Mouse (Mus musculus): ENCODE results near the gene Srp9. TPM values are rescaled to one million over a fixed set of nuclear protein-coding genes. Genes with fewer than 3 reads are reported as not detected.

Srp9 gene
- 95.5 and 111 TPM in 2 replicates for polyA plus RNA-seq (2015; fragmentation: Nextera tagmentation; extraction: Ambion mirVana)

DNA sequence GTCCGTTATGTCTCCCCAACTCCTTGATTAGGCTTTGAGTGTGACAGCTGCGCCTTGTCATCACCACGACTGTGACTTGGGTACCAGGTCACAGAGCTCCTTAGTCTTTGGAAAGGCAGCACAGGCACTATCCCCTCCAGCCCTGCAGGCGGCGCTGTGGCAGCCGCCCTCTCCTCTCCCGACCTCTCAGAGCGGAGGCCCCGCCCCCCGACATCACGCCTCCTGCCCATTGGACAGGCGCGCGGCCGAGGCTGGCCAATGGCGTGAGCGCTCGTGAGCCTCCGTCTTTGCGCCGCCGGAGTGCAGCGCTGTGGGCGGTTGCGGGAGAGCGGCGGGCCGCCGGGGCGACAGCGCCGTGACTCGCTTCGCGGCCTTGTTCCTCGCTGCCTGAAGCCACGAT is at the start of gene Srp9:
Gene Srp9, plus strand, starts transcription at position 232 of the 400 bp plus-strand sequence.
- H3K4me1 ChIP-seq = peaks cover 20% of the 10 kb centered on the region
- under 1% methylated on average over 35 of the region's 37 CpGs for WGBS
- H3K27ac ChIP-seq (replicated peaks) = peak within 1 kb of the TSS; percentile 87
- no peaks in the 10 kb centered on the region for H3K9me3 ChIP-seq
- H3K27me3 ChIP-seq (replicated peaks) = 0 out of 2 replicates have a peak, but pooled peaks cover 3% of the 10 kb centered on the region
- peak within 1 kb of the TSS; percentile 85 for H3K4me2 ChIP-seq
- peaks cover 31% of the 10 kb centered on the region for H3K36me3 ChIP-seq
- peak; percentile 98 for ATAC-seq (ENCODE audit: extremely low read depth, insufficient number of reproducible peaks, low FRiP score, low TSS enrichment)
- H3K9ac ChIP-seq = peak within 1 kb of the TSS; percentile 89
- H3K4me3 ChIP-seq = peak within 1 kb of the TSS; percentile 87

DNA sequence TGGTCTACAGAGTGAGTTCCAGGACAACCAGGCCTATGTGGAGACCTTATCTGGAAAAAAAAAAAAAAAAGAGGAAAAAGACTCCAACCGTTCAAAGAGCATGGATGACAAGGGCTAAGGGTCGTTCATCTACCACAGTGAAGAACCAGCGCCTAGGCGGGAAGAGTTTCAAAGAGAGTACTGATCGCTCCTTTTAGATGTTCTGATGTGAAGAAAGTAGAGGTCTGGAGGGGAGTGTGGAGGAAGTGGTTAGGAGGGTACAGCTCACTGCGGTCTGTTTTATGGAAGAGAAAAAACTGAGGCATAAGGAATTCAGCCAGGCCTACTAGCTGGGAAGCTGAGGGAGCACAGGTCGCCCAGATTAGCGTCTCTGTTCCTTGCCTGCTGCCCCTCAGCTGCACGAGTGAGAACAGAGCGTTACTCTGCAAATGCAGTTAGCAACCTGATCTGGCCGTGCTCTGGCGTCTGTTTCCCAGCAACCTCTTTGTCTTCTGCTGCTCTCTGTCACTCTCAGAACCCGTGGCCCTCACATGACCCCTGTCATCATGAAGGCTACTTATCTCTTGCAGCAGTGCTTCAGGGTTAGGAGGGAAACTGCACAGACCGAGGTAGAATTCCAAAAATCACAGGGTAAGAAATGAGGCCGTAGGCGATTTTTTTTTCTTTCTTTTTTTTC is 42.7 kb upstream of the Srp9 start:
- H3K9ac ChIP-seq = peak overlapping the region; percentile 8; the same call in 1 of the 2 replicates
- ATAC-seq (ENCODE audit: extremely low read depth, insufficient number of reproducible peaks, low FRiP score, low TSS enrichment) = no peak
- H3K27me3 ChIP-seq (replicated peaks) = no peaks in the 10 kb centered on the region
- H3K27ac ChIP-seq (replicated peaks) = peak overlapping the region; percentile 83
- H3K36me3 ChIP-seq = no peaks in the 10 kb centered on the region
- H3K4me2 ChIP-seq = peak overlapping the region; percentile 55
- H3K4me3 ChIP-seq = peak overlapping the region; percentile 9; the same call in 1 of the 2 replicates
- H3K4me1 ChIP-seq = peaks cover 29% of the 10 kb centered on the region
- peaks cover 13% of the 10 kb centered on the region for H3K9me3 ChIP-seq
- WGBS = 10% methylated on average over 16 of the region's 16 CpGs

DNA sequence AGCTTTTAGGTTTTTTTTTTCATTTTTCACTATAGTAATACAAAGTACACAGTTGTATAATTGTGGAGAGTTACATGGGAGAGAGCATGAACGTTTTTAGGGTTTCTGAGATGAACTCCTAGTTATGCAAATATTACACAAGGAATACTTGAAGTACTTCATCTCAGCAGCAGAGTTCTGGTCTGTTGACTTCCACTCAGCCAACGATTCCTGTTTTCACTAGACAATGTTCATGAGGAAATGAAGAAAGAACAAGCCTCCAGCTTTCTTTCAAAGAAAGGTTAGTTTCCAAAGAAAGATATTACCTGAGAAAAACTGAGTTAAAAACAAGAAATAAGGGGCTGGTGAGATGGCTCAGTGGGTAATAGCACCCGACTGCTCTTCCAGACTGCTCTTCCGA is 41.1 kb upstream of the Srp9 start:
- Histone ChIP-seq H3K27ac (replicated peaks) (no peak overlapping the region), H3K36me3 (no peaks in the 10 kb centered on the region), H3K4me3 (no peak overlapping the region), H3K9ac (no peak overlapping the region), H3K4me2 (no peak overlapping the region), H3K27me3 (replicated peaks) (no peaks in the 10 kb centered on the region), H3K9me3 (peaks cover 4% of the 10 kb centered on the region), H3K4me1 (peaks cover 45% of the 10 kb centered on the region)
- ATAC-seq (ENCODE audit: extremely low read depth, insufficient number of reproducible peaks, low FRiP score, low TSS enrichment) = no peak
- 77% methylated on average over 4 of the region's 4 CpGs for WGBS

DNA sequence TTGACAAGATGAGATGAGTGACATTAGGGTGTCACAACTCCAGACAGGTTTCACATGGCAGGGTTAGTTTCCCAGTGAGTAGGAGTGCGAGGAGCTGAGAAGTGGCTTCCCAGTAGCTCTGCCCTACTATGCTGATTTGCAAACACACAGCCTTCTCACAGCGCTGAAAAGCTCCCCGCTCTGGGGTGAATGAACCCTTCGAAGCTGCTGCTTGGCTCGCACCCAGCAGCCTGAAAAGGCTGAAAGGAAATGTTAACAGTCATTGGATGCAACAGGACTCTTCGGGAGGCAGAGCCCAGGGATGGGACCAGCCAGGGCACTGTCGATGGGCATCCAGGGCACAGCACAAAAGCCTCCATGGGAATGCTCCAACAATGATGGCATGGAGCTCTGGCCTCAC is 37.8 kb upstream of the Srp9 start:
- Histone ChIP-seq H3K9ac (no peak overlapping the region; the same call in 1 of the 2 replicates), H3K4me1 (peaks cover 73% of the 10 kb centered on the region), H3K9me3 (no peaks in the 10 kb centered on the region), H3K4me3 (no peak overlapping the region), H3K36me3 (no peaks in the 10 kb centered on the region), H3K4me2 (no peak overlapping the region), H3K27ac (replicated peaks) (peak overlapping the region; percentile 48; the same call in 1 of the 2 replicates), H3K27me3 (replicated peaks) (no peaks in the 10 kb centered on the region)
- no peak for ATAC-seq (ENCODE audit: extremely low read depth, insufficient number of reproducible peaks, low FRiP score, low TSS enrichment)
- WGBS = 28% methylated on average over 7 of the region's 7 CpGs

DNA sequence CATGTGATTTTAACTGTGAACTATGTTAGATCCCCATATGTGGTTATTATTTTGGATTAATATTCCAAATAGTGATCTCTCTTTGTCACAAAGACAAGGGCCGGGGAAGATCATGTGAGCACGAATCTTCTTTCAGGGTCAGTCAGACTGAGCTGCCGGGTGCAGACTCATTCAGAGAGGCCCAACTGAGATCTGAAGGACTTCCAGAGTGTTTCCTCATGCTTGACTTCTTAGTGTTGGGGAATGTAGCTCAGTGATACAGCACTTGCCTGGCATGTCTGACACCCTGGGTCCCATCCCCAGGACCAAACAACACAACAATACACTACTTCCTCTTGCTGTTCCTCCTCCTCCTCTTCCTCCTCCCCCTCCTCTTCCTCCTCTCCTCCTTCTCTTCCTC is 37.2 kb upstream of the Srp9 start:
- Histone ChIP-seq H3K9me3 (no peaks in the 10 kb centered on the region), H3K9ac (no peak overlapping the region), H3K4me1 (peaks cover 73% of the 10 kb centered on the region), H3K27ac (replicated peaks) (no peak overlapping the region), H3K27me3 (replicated peaks) (no peaks in the 10 kb centered on the region), H3K4me3 (no peak overlapping the region), H3K36me3 (no peaks in the 10 kb centered on the region), H3K4me2 (no peak overlapping the region)
- WGBS = 64% methylated on average over 3 of the region's 3 CpGs
- no peak for ATAC-seq (ENCODE audit: extremely low read depth, insufficient number of reproducible peaks, low FRiP score, low TSS enrichment)

DNA sequence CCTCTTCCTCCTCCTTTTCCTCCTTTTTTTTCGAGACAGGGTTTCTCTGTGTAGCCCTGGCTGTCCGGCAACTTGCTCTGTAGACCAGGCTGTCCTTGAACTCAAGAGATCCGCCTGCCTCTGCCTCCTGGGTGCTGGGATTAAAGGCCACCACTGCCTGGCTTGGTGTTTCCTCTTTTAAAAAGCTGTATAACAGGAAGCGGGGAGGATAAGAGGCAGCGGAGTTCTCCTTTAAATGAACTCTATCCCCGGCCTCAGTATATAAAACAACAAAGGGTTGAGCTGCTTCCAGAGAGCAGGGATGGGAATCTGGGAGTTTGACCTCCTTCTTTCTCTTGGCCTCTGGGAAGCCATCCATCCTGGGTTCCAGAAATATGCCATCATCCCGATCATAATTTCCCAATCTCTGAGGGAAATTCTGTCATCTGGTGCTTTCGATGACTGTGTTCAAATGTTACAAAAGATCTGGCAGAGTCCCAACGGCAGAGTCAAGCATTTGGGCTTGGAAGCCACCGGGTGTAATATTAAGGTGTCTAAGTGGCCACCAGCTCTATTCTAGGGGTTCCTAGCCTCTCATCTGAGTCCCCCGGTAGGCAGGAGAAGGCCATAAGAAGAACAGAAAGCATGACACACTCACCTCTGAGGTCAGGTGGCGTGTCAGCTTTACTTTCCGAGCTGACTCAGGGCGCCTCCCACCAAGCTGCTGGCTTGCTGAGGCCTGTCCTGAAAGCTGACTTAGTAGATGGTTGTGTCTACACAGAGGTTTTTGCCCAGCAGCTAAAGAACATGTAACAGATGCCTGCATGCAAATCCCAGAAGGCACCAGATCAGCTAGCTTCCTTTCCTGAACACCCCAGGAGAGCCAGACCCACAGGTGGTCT is 36.5 kb upstream of the Srp9 start:
- H3K9me3 ChIP-seq = no peaks in the 10 kb centered on the region
- no peaks in the 10 kb centered on the region for H3K36me3 ChIP-seq
- H3K27me3 ChIP-seq (replicated peaks) = no peaks in the 10 kb centered on the region
- no peak for ATAC-seq (ENCODE audit: extremely low read depth, insufficient number of reproducible peaks, low FRiP score, low TSS enrichment)
- peak overlapping the region; percentile 90 for H3K27ac ChIP-seq (replicated peaks)
- peak overlapping the region; percentile 28; the same call in 1 of the 2 replicates for H3K4me2 ChIP-seq
- WGBS = 76% methylated on average over 14 of the region's 14 CpGs
- peaks cover 73% of the 10 kb centered on the region for H3K4me1 ChIP-seq
- H3K4me3 ChIP-seq = no peak overlapping the region
- no peak overlapping the region; the same call in 1 of the 2 replicates for H3K9ac ChIP-seq

DNA sequence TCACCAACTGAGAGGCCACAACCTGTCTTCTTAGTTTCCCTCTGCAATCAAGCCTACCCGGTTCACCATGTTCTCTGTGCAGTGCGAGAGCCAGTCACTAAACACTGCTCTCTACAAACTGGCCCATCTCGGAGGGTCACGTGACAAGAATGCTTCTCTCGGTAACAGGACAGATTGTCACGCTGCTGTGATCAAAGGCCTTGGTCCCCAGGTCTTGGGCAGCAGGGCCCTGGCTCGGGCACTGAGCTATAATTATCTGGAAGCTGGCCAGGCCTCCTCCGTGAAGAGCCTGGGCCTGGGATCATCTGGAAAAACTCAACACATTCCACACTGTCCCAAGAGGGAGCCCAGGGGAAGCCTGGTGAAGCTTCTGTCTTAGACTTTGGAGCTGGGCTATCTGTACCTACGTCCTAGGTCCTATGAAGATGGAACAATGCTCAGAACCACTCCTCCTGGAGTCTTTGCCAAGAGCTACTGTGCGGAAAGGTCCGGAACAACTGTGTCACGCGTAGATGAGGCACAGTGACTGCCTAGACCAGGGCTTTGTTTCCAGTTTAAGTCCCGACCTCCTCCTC is 35.6 kb upstream of the Srp9 start:
- Histone ChIP-seq H3K27me3 (replicated peaks) (no peaks in the 10 kb centered on the region), H3K4me3 (no peak overlapping the region), H3K36me3 (no peaks in the 10 kb centered on the region), H3K4me1 (peaks cover 73% of the 10 kb centered on the region), H3K27ac (replicated peaks) (peak overlapping the region; percentile 90), H3K4me2 (peak overlapping the region; percentile 28), H3K9ac (peak overlapping the region; percentile 62), H3K9me3 (no peaks in the 10 kb centered on the region)
- WGBS = 21% methylated on average over 14 of the region's 14 CpGs
- ATAC-seq (ENCODE audit: extremely low read depth, insufficient number of reproducible peaks, low FRiP score, low TSS enrichment) = peak; percentile 45; the same call in 1 of the 2 replicates

DNA sequence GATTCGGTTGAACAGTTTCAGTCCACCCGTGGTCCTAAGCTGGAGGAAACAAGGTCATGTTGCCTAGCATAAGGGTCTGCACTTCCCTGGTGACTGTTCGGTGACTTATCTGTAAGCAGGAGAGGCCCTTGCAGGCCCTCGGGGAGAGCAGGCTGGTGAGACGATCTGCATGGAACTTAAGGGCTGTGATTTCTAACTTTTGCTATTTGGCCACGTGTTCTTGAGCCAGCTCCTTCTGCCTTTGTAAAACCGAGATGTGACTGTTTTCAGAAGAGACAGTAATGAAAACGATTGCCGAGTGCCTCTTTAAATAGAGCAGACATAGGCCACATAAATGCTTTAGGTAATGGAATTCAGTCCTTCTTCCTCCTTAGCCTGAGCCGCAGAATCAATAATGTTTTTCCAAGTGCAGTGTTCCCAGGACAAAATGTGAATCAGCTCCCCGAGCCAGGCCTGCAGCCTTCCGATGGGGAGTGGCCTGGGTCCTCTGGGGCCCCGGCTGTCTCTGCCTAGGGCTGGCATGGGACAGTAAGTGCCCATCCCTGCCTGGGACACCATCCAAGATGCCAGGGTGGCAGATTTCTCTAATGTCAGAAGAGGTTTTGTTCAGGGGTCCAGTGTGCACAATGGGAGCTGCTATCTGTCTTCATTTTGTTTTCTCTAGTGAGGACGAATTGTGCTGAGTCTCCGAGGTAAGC is 34.8 kb upstream of the Srp9 start:
- WGBS = 21% methylated on average over 15 of the region's 15 CpGs
- no peak for ATAC-seq (ENCODE audit: extremely low read depth, insufficient number of reproducible peaks, low FRiP score, low TSS enrichment)
- Histone ChIP-seq H3K4me1 (peaks cover 71% of the 10 kb centered on the region), H3K9ac (peak overlapping the region; percentile 62), H3K4me2 (peak overlapping the region; percentile 28; the same call in 1 of the 2 replicates), H3K27me3 (replicated peaks) (no peaks in the 10 kb centered on the region), H3K27ac (replicated peaks) (peak overlapping the region; percentile 90), H3K9me3 (no peaks in the 10 kb centered on the region), H3K4me3 (no peak overlapping the region), H3K36me3 (no peaks in the 10 kb centered on the region)

DNA sequence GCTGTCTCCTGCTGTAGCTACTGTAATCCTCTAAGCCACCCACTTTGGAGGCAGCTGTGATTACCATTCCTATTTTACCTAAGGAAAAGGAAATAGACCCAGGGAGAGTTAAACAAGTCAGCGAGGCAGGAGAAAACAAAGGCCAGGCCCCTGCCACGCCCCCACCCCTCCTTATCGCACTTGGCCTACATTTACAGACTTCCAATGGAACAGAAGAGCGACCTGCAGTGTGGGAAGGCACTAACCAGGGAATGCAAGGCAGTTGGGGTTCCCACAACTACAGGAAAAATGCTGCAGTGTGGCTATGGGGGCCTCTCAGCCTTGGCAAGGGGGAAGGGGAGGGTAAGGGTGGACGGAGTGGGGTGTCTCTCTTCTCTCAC is 34.2 kb upstream of the Srp9 start:
- peak overlapping the region; percentile 62 for H3K9ac ChIP-seq
- WGBS = 16% methylated on average over 5 of the region's 5 CpGs
- no peaks in the 10 kb centered on the region for H3K27me3 ChIP-seq (replicated peaks)
- no peaks in the 10 kb centered on the region for H3K36me3 ChIP-seq
- H3K4me3 ChIP-seq = no peak overlapping the region
- peaks cover 75% of the 10 kb centered on the region for H3K4me1 ChIP-seq
- H3K4me2 ChIP-seq = 0 out of 2 replicates have a peak overlapping the region, but pooled peaks have one; percentile 28
- H3K27ac ChIP-seq (replicated peaks) = peak overlapping the region; percentile 90
- no peaks in the 10 kb centered on the region for H3K9me3 ChIP-seq
- no peak for ATAC-seq (ENCODE audit: extremely low read depth, insufficient number of reproducible peaks, low FRiP score, low TSS enrichment)

DNA sequence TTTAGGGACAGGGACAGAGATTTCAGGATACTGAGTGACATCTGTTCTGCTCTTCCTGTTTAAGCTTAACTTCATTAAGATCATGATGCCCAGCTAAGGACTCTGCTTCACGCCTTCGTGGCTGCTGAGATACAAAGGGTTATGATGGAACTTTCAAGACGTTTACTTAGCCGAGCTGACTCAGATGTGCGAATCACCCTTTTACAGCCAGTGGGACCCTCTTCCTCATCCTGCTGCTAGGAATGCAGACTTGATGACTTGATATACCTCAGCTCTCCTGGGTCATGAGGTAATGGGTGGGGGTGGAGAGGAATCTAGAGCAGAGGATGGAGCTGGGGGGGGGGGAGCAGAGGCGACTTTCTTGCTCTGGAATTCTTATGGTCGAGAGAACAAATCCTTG is 33.3 kb upstream of the Srp9 start:
- WGBS = 42% methylated on average over 7 of the region's 7 CpGs
- peaks cover 78% of the 10 kb centered on the region for H3K4me1 ChIP-seq

More for the DNA sequence above, 33.3 kb upstream of the Srp9 start:
- Histone ChIP-seq H3K9me3 (no peaks in the 10 kb centered on the region), H3K27me3 (replicated peaks) (no peaks in the 10 kb centered on the region), H3K36me3 (no peaks in the 10 kb centered on the region), H3K27ac (replicated peaks) (no peak overlapping the region; the same call in 1 of the 2 replicates), H3K9ac (0 out of 2 replicates have a peak overlapping the region, but pooled peaks have one; percentile 6), H3K4me3 (no peak overlapping the region), H3K4me2 (no peak overlapping the region)
- no peak for ATAC-seq (ENCODE audit: extremely low read depth, insufficient number of reproducible peaks, low FRiP score, low TSS enrichment)
